Mouse (Mus musculus) c-Kit-positive CD71-positive TER-119-negative erythroid progenitor cells, embryonic 14.5 days (primary cell): ENCODE results near the gene Tor2a.

Source experiments
- DNase-seq: peaks from one replicate; pipeline ENCODE4 v3.0.0-alpha.2; 2013; ENCODE audit warnings: low read depth

Tor2a gene

DNA sequence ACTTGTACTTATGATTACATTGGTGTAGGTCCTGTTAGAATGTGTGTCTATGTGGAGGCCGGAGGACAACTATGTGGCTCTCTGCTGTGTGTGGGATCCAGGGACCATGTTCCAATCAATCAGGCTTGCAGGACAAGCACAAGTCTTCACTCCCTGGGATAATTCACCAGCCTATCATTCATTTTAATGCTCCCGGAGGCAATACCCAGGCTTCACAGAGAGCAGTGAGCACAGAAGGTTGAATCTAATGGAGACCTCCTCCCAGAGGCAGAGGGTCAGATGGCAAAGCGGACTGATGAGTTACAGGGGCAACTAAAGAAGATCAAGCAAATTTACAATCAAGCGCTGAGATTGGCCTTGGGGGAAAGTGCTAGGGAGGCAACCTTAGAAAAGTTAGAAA, 27.5 kb upstream of the Tor2a start:
- DNase-seq = no peak

DNA sequence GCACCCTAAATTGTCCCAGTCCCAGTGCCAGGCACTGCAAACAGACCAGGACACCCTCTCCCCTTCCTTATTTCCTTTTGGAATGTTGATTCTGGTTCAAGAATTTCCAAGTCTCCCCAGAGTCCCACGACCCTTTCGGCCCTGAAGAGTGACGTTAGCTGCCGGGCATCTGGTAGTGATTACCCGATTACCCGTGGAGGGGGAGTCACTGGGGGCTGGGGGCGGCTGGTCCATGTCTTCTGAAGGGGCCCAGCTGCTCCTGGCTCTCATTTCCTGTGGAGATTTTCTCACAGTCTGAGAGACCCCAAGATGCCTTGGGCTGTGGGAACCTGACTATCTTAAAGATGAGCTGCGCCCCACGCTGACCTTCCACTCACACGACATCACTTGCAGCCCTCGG, 26.2 kb upstream of the Tor2a start:
- no peak for DNase-seq

DNA sequence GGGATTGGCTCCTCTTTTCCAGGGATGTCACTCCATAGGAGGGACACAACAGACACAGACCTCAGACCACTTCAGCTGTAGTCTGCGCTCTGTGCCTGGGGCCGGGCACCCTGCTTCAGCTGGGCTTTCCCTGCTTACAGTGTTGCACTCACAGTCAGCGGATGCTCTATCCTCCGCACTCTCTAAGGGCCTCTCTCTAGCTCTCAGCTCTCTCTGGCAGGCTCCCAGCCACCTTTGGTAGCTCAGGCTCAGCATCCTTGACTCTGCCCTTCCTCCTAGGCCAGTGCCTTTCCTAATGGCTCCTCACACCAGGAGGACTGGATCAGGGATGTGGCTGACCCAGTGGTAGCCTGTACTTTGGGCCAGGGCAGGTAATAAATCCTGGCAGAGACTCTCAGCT, 25.1 kb upstream of the Tor2a start:
- DNase-seq = no peak

DNA sequence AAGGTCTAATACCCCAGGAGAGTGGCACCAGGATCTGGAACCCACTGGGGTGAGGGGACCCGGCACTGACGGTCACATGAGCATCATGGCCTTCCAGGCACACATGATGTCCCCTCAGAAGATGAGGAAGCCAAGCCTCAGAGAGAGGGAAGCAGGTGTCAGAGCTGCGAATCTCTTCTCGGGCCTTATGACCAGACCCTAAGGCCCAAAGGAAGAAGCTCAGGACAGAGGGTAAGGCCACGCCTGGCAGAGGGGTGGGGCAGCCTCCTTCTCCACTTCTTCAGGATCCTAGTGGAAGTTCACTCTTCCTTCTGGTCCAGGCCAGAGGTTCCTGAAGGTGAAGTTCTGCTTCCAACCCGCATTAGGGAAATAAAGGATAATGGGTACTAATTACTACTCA, 24.3 kb upstream of the Tor2a start:
- DNase-seq = no peak

DNA sequence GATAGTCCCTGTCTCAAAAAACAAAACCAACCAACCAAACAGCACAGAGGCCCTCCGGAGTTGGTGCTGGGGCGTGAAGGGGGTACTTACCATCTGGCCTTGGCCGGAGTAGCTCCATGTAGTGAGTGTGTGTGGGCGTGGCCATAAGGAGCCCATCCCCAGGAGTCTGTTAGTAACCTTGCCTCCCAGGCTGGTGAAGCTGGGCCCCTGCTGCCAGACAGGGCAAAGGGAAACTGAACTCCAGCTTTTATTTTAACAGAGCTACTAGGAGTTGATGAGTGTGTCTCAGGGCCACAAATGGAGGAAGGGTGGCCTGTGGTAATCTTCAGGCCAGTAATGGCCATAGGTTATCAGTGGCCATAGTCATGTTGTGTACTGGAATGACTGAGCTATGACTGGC, 22.6 kb upstream of the Tor2a start:
- DNase-seq = no peak

DNA sequence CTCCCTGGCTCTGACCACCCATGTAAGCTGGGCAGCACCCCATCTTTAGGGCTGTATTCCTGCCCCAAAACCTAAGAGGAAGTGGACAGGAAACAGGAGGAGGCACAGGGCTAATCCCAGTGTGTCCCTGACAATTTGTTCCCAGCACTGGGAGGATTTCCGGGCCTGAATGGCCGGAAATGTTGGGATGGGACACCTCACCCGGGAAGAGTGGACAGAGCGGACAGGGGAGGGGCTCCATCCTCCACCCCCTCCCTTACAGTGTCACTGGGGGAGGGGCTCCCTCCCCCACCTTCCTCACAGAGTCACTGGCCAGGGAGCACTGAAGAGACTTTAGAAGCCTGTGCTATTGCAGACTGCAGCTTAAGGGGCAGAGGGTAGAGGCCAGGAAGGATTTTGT, 22.1 kb upstream of the Tor2a start:
- DNase-seq = no peak

DNA sequence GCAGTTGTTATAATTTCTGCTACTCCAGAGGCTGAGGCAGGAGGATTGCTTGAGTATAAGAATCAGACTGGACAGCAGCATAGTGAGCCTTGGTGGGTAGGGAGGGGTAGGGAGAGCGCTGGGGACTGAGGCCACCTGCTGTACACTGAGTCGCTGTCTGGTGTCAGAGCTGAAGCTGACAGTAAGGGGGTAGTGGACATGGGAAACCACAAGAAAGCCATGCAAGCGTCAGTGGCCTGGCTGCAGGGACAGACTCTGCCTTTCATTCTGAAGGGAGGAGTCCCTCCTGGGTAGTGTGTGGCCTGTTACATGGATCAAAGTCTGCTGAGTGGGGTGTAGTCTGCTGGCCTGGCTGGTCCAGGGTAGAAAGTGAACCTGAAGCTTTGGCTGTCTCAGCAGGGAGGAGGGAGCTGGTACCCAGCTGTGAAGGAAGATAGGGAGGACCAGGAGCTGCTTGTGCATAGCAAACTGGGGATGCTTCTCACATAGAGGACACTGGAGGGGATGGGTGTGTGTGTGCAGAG, 20.7 kb upstream of the Tor2a start:
- no peak for DNase-seq

DNA sequence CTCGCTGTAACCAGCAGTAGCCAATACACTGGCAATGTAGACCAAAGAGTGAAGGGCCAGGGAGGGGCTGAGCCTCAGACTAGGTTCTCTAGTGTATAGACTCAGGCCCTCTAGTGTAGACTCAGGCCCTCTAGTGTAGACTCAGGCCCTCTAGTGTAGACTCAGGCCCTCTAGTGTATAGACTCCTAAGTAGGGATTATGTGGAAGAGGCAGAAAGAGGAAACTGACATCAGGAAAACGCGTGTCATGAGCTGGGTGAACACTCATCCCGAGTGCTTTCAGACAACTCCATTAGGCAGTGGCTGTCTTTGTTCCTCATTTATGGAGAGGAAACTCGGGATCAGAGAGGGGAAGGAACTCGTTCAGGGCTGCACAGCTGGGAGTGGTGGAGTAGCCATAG, 20.0 kb upstream of the Tor2a start:
- no peak for DNase-seq

DNA sequence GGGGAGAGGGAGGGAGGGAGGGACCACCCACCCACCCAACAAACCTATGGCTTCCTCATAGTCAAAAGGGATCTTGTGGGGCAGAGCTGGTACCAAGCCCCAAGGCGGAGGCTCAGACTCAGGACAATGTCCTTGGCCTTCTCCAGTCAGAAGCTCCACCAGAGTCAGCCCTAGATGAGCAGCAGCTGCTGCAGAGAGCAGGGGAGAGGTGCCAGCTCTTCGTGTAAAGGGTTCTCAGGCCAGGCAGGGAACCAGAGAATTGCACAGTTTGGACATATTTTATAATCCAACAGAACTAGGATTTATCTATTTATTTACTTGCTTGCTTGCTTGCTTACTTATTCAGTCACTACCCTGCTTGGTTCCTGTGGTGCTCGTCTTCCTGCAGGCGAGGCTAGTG, 17.7 kb upstream of the Tor2a start:
- DNase-seq = no peak

DNA sequence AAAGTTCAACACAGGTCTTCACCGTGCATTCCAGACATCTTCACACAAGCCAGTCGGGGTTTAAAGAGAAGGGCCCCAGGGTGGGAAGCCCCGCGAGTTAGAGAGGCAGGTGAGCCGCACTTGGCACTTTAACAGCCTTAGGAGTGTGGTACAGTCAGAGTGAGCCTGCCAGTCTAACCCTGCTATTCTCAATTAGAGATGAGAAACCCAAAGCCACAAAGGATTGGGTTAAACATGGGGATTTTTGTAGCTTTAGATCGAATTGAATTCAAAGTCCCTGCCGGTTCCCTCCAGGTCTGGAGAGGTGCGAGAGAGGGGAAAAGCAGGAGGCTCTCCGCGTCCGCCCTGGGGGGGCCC, 16.1 kb upstream of the Tor2a start, which contains the start of gene 6330409D20Rik:
Gene 6330409D20Rik, minus strand, starts transcription at position 101 of the 357 bp plus-strand sequence.
- no peak for DNase-seq

DNA sequence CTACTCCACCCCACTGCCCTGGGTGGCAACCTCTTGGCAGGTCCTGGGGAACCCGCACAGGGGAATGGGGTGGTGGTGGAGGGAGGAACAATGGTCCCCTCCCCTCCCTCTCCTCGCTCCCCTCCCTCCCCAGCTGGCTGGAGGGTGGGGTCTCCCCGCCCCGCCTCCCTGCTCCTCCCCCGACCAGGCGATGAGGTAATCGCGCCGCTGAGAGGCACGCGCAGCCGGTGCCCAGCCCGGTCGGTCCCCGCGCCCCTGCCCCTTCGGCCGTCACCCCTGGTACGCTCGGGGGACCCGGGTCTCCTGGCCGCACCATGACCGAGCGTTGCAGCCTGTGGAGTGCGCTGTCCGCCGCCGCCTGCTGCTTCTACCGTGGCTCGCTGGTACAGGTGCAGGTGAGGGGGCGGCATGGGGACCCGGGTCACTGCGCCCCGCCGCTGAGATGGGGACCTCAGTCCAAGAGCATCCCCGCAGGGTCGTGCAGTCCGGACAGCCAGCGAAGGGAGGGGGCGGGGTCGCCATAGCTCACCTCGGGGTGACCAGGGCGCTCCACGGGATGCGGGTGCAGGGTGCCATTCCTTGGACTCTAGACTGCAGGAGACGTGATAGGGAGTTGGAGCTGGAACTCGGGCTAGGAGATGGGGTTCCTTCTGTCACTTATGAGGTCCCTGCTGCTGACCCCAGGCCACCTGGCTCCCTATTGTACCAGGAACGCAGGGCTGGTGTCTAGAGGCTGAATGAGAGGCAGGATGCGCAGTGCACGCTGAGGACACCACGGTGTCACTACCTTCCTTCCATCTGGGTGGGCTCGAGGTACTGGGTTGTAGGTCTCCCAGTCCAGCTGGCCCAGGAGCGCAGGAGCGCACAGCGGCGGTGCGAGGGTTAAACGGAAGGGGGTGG, 15.5 kb upstream of the Tor2a start:
- DNase-seq = no peak

DNA sequence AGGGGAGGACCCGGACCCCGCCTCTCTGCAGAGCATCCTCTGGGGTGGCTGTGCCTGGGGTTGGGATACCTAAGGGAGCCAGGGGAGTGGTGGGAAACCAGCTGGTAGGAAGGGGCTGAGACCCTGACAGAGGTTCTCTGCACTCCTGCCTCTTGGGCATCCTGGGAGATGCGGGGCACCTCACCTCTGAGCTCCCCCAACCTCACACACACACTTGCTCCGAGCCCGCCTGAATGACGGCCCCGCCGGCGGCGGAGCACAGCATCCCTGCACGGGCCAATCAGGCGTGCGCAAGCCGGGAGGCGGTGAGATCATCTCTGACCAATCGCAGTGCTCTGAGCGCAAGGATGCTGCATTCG, 14.9 kb upstream of the Tor2a start:
- DNase-seq = no peak

DNA sequence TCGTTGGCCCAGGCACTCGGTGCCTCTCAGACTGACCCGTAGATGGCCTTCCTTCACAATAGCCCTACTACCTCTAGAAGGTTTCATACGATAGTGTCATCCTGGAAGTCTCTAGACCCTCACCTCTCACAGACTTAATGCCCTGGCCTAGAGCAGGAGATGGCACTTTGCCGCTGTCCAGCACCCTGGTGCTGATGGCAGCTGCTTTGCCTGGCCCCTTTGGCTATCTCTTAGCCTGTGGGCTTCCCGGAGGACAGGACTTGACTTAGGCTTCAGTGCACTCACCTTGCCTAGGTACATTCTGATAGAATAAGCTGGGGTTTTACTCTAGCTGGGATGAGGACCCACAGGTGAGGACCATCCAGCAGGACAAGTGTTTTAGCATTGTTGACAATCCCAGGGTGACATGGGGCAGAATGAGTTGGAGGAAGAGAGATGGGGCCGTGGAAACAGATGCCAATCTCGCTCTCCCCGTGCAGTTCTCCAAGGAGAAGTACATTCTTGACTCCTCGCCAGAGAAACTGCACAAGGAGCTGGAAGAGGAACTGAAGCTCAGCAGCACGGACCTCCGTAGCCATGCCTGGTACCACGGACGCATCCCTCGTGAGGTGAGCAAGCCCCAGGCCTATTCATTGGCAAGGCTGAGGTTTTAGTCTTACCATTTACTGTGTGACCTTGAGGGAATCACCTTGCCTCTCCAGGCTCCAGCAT, 12.6 kb upstream of the Tor2a start:
- no peak for DNase-seq

DNA sequence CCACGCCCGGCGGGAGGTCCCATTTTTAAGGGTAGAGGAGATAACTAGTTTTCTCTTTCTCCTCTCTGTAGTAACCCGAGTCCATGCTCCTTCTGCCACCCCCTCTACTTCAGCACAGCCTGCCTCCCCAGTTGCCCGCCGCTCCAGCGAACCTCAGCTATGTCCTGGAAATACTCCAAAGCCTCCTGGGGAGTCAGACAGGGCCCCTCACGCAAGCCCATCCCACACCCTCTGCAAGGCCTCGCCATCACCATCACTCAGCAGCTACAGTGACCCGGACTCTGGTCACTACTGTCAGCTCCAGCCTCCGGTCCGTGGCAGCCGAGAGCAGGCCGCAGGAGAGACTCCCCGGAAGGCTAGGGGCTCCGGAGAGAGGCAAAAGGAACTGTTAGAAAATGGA, 8.0 kb upstream of the Tor2a start:
- no peak for DNase-seq

DNA sequence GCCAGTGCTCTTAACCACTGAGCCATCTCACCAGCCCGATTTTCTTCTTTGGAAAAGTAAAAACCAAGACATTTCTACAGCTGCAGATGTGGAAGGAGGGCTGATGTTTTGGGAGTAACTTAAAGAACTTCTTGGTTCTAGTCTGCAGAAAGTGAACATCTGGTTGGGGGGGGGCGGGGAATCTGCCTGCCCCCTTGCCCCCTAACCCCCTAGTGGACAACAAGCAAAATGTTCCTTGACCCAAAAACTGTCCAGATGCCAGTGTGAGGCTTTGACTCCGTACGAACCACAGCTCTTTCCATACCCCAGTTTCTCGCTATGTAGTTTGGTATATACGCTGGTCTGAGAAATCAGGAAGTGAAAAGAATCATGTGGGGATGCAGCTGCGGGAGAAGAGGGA, 6.8 kb upstream of the Tor2a start:
- DNase-seq = no peak

DNA sequence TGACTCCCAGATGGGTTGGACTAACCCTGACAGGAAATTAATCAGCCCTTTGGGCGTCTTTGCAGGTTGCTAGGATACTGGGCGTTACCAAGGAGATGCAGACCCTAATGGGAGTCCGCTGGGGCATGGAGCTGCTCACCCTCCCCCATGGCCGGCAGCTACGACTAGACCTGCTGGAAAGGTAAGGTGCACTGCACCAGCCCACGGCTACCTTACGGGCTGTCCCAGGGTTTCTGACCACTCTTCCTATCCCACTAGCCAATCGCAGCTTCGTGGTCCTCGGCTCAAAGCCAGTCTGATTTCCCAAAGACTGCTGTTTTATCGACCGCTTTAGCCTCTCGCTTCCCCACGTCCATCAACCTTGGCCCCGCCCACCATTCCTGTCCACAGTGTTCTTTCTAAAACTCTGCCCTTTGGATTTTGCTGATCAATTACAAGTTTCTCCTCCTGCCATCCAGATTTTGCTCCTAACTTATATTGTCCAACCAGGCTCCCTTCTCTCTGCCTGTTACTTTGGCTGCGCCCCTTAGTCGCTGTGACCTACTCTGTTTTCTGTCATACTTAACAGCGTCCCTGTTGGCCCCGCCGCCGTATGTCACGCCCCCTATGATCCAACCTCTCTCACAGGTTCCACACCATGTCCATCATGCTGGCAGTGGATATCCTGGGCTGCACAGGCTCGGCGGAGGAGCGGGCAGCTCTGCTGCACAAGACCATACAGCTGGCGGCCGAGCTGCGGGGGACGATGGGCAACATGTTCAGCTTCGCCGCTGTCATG, 6.0 kb upstream of the Tor2a start:
- no peak for DNase-seq

DNA sequence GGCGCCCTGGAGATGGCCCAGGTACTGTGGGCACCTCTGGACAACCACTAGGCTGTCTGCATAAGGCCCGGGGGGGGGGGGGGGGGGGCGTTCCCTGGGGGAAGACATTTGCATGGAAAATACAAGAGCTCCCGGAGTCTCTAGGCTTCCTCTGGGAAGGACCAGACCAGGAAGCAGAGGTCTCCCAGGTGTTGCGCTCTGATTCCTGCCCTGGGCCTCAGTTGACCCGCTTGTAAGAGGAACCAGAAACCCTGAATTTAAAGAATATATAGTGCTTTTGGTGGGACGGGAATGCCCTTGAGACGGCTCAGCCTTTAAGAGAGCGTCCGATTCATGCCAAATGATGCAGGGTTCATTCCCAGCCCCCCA, 5.4 kb upstream of the Tor2a start:
- no peak for DNase-seq

DNA sequence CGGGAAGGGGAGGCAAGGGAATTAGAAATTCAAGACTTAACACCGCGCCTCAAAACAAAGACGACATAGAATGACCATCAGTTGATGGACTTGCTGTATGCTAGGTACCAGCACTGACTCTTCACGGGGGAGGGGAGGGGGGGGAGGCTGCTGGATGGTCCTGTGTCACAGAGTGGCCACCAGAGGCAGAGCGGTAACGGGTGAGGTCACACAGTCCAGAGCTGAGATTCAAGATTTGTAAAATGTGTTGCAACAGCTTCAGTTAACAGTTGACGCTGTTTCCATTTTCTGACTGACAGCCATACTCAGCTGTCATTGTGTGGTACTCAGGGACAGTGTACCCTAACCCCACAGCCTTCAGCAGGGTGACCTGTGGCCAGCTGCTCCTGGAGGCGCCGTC, 4.9 kb upstream of the Tor2a start:
- no peak for DNase-seq

DNA sequence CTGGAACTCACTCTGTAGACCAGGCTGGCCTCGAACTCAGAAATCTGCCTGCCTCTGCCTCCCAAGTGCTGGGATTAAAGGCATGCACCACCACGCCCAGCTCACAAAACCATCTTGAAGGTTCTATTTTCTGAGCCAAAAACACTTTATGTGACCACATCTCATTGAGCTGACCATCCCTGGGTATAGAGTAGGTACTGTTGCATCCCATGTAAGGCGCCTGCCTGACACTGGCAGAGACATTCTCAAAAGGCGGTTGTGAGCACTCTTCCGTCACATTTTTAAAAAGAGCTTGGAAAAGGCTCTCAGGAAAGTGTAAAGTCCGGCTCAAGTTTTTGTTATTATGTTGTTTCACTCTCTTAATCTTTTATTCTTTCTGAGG, 369 bp upstream of the Tor2a start:
- DNase-seq = no peak

DNA sequence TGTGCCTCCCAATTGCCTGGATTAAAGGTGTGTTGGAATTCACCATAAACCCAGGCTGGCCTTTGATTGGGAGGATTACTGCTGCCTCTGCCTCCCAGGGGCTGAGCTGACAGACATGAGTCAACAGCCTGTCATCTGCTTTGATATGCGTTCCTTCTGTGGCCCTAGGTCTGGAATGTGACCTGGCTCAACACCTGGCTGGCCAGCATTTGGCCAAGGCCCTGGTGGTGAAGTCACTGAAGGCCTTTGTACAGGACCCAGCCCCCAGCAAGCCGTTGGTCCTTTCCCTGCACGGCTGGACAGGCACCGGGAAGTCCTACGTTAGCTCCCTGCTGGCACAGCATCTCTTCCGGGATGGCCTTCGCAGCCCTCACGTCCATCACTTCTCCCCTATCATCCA, 1.5 kb downstream of the Tor2a start:
- DNase-seq = no peak

DNA sequence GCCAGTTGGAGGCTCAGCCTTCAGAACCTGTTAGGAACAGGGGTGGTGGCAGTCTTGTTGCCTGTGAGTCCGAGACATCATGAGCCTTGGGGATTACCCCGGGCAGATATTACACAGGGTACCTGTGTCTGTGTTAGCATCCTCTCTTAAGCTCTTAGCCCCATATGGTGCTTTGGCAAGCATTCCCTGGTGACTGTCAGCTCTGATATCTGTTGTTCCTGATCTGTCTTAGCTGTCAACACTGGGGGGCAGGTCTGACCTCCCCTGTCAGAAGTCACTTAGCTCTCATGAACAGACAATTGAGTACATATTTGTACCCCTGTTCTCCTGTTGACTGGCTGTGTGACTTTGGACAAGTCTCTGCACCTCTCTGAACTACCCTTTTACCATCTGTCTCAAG, 2.0 kb downstream of the Tor2a start:
- DNase-seq = no peak

DNA sequence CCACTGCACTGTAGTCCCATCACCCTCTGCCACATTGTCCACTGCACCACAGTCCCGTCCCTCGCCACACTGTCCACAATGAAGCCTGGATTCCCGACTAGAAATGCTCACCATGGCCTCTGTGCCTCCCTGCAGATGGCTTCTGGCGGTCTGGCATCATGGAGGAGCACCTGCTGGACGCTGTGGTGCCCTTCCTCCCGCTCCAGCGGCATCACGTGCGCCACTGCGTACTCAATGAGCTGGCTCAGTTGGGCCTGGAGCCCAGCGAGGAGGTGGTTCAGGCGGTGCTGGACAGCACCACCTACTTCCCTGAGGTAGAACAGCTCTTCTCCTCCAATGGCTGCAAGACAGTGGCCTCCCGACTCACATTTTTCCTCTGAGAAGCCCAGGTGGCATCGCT, 4.3 kb downstream of the Tor2a start:
- DNase-seq = no peak

DNA sequence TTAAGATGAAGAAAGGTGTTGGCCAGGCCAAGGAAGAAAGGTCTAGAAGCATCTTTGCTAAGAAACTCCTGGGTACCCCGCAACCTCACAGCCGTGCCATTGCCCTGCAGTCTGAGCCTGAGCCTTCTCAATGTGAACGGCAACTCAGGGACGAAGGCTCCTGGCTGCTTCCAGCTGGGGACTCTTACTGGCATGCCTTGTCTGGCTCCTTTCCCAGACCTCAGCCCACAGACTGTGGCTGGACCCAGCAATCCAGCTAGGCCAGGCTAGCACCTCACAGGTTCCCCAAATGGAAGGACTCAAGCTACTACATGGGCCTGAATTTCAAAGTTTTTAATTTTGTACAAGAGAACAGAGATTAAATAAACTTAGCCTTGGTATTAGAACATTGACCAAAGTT, 4.8 kb downstream of the Tor2a start:
- DNase-seq = no peak
